Mouse (Mus musculus) stomach, embryonic 14.5 days (tissue): ENCODE measurements around the gene Rbpj. TPM values are rescaled to one million over a fixed set of nuclear protein-coding genes. Genes with fewer than 3 reads are reported as not detected.
A peak's percentile ranks its signal among the peaks of the same experiment; 100 is the strongest.

Experiments used
- ATAC-seq: fragments of 200-750 bp; cut with Nextera tagmentation; 2 replicates; pipeline ENCODE4 v1.8.0; 2017; ENCODE audit warnings: low read depth, moderate TSS enrichment; ENCODE audit not compliant: insufficient number of reproducible peaks, insufficient read depth, low FRiP score
- H3K27ac ChIP-seq: fragments of 300-500 bp; sonication (generic); 2 replicates; pipeline ENCODE4 v1.5.1; 2014; ENCODE audit warnings: mild to moderate bottlenecking, low read length, moderate library complexity, mixed read lengths
- H3K27me3 ChIP-seq: fragments of 300-500 bp; sonication (generic); 2 replicates; pipeline ENCODE4 v1.6.1; 2014; ENCODE audit warnings: low read length, control low read depth, mixed read lengths; ENCODE audit not compliant: control insufficient read depth, insufficient read depth
- H3K36me3 ChIP-seq: fragments of 300-500 bp; sonication (generic); 2 replicates; pipeline ENCODE4 v1.6.1; 2014; ENCODE audit warnings: mild to moderate bottlenecking, control low read depth, low read length, moderate library complexity, mixed read lengths; ENCODE audit not compliant: control insufficient read depth, insufficient read depth
- H3K4me1 ChIP-seq: fragments of 300-500 bp; sonication (generic); 2 replicates; pipeline ENCODE4 v1.6.1; 2014; ENCODE audit warnings: low read length, control low read depth, mixed read lengths; ENCODE audit not compliant: control insufficient read depth, insufficient read depth
- H3K4me2 ChIP-seq: fragments of 300-500 bp; sonication (generic); replicated peaks from 2 replicates; pipeline ENCODE4 v1.6.1; 2014; ENCODE audit warnings: low read depth, low read length, control low read depth
- H3K4me3 ChIP-seq: fragments of 300-500 bp; sonication (generic); 2 replicates; pipeline ENCODE4 v1.5.1; 2014; ENCODE audit warnings: low read depth, low read length, control low read depth
- H3K9ac ChIP-seq: fragments of 300-500 bp; sonication (generic); replicated peaks from 2 replicates; pipeline ENCODE4 v1.6.1; 2014; ENCODE audit warnings: low read depth, mild to moderate bottlenecking, control low read depth, low read length, moderate library complexity, mixed read lengths
- H3K9me3 ChIP-seq: fragments of 300-500 bp; sonication (generic); 2 replicates; pipeline ENCODE4 v1.6.1; 2016; ENCODE audit warnings: low read depth, low read length, control low read depth; ENCODE audit not compliant: control insufficient read depth
- WGBS: fragments of 180-500 bp; shearing (Covaris S2); extraction: QIAGEN DNeasy Blood & Tissue Kit; methylation state at CpG from one replicate; pipeline ENCODE4 v1.1.7; 2014; 5-methylcytosine and 5-hydroxymethylcytosine counted together
- polyA plus RNA-seq: library from polyadenylated mRNA; unstranded; fragments of >200 nt; fragmentation: Nextera tagmentation; extraction: Ambion mirVana; gene quantifications from 2 replicates; pipeline ENCODE4 v1.2.1, GENCODE M21; 2014

Rbpj gene
- polyA plus RNA-seq, 1 experiment from 2014 or later = 42.4 TPM

DNA sequence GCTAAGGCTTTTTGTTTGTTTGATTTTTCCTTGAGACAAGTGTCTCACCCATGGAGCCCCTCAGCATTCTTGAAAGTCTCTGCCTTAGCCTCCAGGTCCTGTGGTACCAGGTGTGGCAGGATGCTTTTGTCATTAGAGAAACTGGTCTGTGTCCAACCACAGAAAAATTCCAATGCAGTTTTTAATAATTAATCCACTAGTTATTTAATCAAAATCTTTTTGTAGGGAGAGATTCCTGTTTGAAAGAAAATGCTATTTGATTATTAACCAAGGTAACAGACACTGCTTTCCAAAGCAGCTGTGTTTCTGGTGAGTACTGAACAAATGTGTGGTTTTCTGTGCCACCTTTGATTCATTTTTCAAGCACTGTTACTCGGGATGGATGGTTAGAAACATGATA lies 190.6 kb downstream of the Rbpj start:
- Histone ChIP-seq H3K4me3 (no peak overlapping the region), H3K27ac (no peak overlapping the region), H3K4me2 (no peak overlapping the region), H3K9me3 (no peaks in the 10 kb centered on the region), H3K4me1 (no peaks in the 10 kb centered on the region), H3K27me3 (no peaks in the 10 kb centered on the region), H3K9ac (no peak overlapping the region), H3K36me3 (peaks cover 13% of the 10 kb centered on the region; the same call in 1 of the 2 replicates)
- 0% methylated on average over 1 of the region's 1 CpGs for WGBS
- no peak for ATAC-seq

DNA sequence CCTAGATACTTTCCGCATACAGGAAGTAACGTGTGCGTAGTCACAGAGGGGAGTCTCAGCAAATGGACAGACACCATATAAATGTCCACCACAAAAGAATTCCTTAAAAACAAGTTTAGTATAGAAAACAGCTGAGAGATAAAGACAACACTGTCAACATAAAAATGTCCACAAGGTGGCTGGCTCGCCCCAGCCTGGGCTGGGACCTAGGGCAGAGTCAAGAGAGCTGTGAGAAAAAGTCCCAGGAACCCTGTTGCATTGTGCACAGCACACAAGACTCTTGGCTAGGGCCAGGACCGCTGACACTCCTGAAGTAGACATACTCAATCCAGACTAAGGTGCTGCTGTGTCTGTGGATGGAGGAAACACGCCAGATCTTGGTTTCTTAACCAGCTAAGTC lies 192.0 kb downstream of the Rbpj start:
- ATAC-seq = peak; percentile 84
- Histone ChIP-seq H3K9me3 (no peaks in the 10 kb centered on the region), H3K4me2 (no peak overlapping the region), H3K4me3 (no peak overlapping the region), H3K4me1 (no peaks in the 10 kb centered on the region), H3K27ac (no peak overlapping the region), H3K9ac (no peak overlapping the region), H3K36me3 (peaks cover 7% of the 10 kb centered on the region; the same call in 1 of the 2 replicates), H3K27me3 (no peaks in the 10 kb centered on the region)
- WGBS = 81% methylated on average over 6 of the region's 6 CpGs

DNA sequence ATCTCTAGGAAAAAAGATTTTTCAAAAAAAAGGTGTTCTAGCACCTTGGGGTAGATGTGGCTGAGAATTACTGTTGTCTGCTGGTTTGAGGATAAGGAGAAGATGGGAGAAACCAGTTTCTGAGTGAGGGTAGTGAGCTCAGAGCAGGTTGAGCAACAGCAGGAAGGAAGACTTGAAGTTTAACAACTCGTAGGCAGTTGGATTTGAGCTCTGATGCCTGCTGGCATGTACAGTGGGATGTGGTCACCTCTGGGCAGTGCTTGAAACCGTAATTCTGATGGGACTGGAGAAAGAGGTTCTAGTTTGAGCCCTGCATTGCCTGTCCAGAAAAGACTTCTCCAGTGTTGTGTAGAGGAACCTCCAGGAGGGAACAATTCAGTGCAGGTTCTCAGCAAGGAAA lies 195.6 kb downstream of the Rbpj start:
- H3K27me3 ChIP-seq = no peaks in the 10 kb centered on the region
- no peak overlapping the region for H3K27ac ChIP-seq
- no peak for ATAC-seq
- 74% methylated on average over 2 of the region's 2 CpGs for WGBS
- H3K36me3 ChIP-seq = 0 out of 2 replicates have a peak, but pooled peaks cover 3% of the 10 kb centered on the region
- no peaks in the 10 kb centered on the region for H3K9me3 ChIP-seq
- H3K9ac ChIP-seq = no peak overlapping the region
- H3K4me3 ChIP-seq = no peak overlapping the region
- H3K4me2 ChIP-seq = no peak overlapping the region
- H3K4me1 ChIP-seq = no peaks in the 10 kb centered on the region

- no peaks in the 10 kb centered on the region for H3K4me1 ChIP-seq
- H3K9ac ChIP-seq = no peak overlapping the region
- ATAC-seq = no peak
- no peak overlapping the region for H3K27ac ChIP-seq
- H3K4me2 ChIP-seq = no peak overlapping the region
- H3K36me3 ChIP-seq = no peaks in the 10 kb centered on the region
- WGBS = 32% methylated on average over 1 of the region's 1 CpGs
- H3K9me3 ChIP-seq = no peaks in the 10 kb centered on the region
- H3K4me3 ChIP-seq = no peak overlapping the region
- no peaks in the 10 kb centered on the region for H3K27me3 ChIP-seq
Observed at GRCm38 (mm10) chr5:53662413-53662812, 196.5 kb downstream of the Rbpj start.

DNA sequence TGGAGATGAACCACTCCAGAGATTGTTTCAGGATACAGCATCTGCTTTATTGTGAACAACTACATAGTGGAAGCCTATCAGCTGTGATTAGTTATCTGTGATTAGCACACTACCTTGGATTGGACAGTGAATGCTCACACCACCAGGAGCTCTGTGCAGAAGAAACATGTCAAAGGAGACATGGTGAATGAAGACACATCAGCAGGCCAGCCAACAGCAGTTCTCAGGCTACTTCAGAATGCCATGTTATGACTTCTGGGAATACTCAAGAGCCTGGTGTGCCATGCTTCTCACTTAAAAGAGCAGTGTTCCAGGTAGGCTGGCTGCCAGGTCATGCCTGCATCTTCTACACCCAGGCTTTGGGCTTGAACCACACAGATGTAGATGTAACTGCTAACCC lies 197.7 kb downstream of the Rbpj start:
- Histone ChIP-seq H3K27me3 (no peaks in the 10 kb centered on the region), H3K27ac (no peak overlapping the region), H3K9me3 (no peaks in the 10 kb centered on the region), H3K9ac (no peak overlapping the region), H3K4me2 (no peak overlapping the region), H3K36me3 (no peaks in the 10 kb centered on the region), H3K4me1 (no peaks in the 10 kb centered on the region), H3K4me3 (no peak overlapping the region)
- no peak for ATAC-seq

GRCm38 (mm10) chr5:53668021-53668420 lies 202.1 kb downstream of the Rbpj start:
- 84% methylated on average over 5 of the region's 5 CpGs for WGBS
- no peaks in the 10 kb centered on the region for H3K9me3 ChIP-seq
- H3K27me3 ChIP-seq = no peaks in the 10 kb centered on the region
- no peak overlapping the region for H3K9ac ChIP-seq
- H3K27ac ChIP-seq = no peak overlapping the region
- no peak for ATAC-seq
- H3K4me3 ChIP-seq = no peak overlapping the region
- no peaks in the 10 kb centered on the region for H3K36me3 ChIP-seq
- H3K4me1 ChIP-seq = no peaks in the 10 kb centered on the region
- no peak overlapping the region for H3K4me2 ChIP-seq

DNA sequence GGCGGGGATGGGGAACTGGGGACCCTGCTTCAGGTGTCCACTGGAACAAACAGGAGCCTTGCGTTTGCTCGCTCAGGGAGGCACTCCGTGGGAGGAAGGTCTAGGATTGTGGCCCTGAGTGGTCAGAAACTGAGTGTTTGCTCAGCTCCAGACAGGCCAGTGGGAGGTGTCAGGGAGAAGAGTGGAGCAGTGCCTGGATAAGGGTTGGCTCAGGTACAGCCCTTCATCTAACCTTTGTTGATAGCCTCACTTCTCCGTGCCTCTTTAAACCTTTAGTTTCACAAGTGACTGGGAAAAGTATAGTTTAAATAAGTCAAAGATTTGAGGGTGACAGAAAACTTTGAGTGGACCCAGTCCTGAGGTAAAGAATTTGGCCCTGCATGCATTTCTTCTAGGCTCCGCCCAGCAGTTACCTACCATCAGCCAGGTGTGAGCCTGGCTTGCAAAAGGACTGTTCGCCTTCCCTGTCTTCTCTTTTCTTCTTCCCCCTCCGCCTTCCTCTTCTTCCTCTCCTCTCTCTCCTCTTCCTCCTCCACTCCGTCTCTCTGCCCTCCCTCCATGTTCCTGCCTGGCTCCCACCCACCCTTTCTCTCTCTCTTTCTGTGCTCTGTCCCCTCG lies 204.5 kb downstream of the Rbpj start:
- no peak overlapping the region for H3K27ac ChIP-seq
- no peak overlapping the region for H3K4me2 ChIP-seq

GRCm38 (mm10) chr5:53671507-53671906 lies 205.6 kb downstream of the Rbpj start:
- H3K36me3 ChIP-seq = no peaks in the 10 kb centered on the region
- no peaks in the 10 kb centered on the region for H3K9me3 ChIP-seq
- no peaks in the 10 kb centered on the region for H3K27me3 ChIP-seq
- H3K4me1 ChIP-seq = no peaks in the 10 kb centered on the region
- H3K27ac ChIP-seq = no peak overlapping the region
- no peak overlapping the region for H3K9ac ChIP-seq
- 65% methylated on average over 4 of the region's 4 CpGs for WGBS
- no peak overlapping the region for H3K4me3 ChIP-seq
- no peak overlapping the region for H3K4me2 ChIP-seq
- ATAC-seq = no peak

More for the DNA sequence above, 204.5 kb downstream of the Rbpj start:
- no peak overlapping the region for H3K9ac ChIP-seq
- H3K4me3 ChIP-seq = no peak overlapping the region
- H3K9me3 ChIP-seq = no peaks in the 10 kb centered on the region
- no peaks in the 10 kb centered on the region for H3K36me3 ChIP-seq
- no peaks in the 10 kb centered on the region for H3K4me1 ChIP-seq
- no peaks in the 10 kb centered on the region for H3K27me3 ChIP-seq
- ATAC-seq = no peak
- WGBS = 83% methylated on average over 10 of the region's 10 CpGs

DNA sequence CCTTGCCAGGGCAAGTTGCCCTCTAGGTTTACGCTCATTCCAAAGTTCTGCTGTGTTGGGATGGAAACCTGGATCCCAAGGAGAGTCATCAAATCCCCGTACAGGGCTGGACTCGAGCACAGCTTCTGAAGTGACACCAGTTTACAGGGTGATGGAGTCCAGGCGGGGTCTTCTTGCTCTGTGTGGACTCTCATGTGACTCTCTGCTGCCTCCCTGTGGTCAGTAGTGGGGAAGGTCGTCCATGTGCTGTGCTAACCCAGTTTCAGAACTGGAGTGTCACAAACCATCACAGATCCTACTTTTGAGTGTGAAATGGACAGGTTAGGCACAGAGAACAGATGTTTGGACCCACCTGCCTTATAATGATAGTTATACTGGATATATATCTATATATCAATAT lies 206.4 kb downstream of the Rbpj start:
- Histone ChIP-seq H3K4me1 (no peaks in the 10 kb centered on the region), H3K9me3 (no peaks in the 10 kb centered on the region), H3K4me3 (no peak overlapping the region), H3K9ac (no peak overlapping the region), H3K27ac (no peak overlapping the region), H3K4me2 (no peak overlapping the region), H3K27me3 (no peaks in the 10 kb centered on the region), H3K36me3 (no peaks in the 10 kb centered on the region)
- peak; percentile 78; the same call in 1 of the 2 replicates for ATAC-seq
- WGBS = 21% methylated on average over 5 of the region's 5 CpGs
